Mouse (Mus musculus) testis, adult 2 months (tissue): Measurements from ENCODE around the gene Foxp1. TPM values are rescaled to one million over a fixed set of nuclear protein-coding genes. Genes with fewer than 3 reads are reported as not detected.

Source experiments
- H3K27ac ChIP-seq: fragments of 200-500 bp; 2 replicates; pipeline ENCODE4 v1.5.1; 2012; ENCODE audit warnings: low read depth, low read length; ENCODE audit not compliant: control insufficient read depth, insufficient read depth
- H3K27me3 ChIP-seq: fragments of 200-500 bp; 2 replicates; pipeline ENCODE4 v1.6.1; 2012; ENCODE audit warnings: mild to moderate bottlenecking, low read length, moderate library complexity; ENCODE audit not compliant: control insufficient read depth, insufficient read depth
- H3K36me3 ChIP-seq: fragments of 200-500 bp; 2 replicates; pipeline ENCODE4 v1.6.1; 2012; ENCODE audit warnings: mild to moderate bottlenecking, low read length; ENCODE audit not compliant: control insufficient read depth, insufficient read depth
- H3K4me1 ChIP-seq: fragments of 200-500 bp; 2 replicates; pipeline ENCODE4 v1.6.1; 2012; ENCODE audit warnings: low read length; ENCODE audit not compliant: control insufficient read depth, insufficient read depth
- H3K4me3 ChIP-seq: fragments of 200-500 bp; 2 replicates; pipeline ENCODE4 v1.5.1; 2012; ENCODE audit warnings: low read depth, mild to moderate bottlenecking, low read length, moderate library complexity, mixed read lengths; ENCODE audit not compliant: control insufficient read depth
- CTCF ChIP-seq: fragments of 200-500 bp; IDR thresholded peaks from 2 replicates; pipeline ENCODE4 v1.5.1; 2012; ENCODE audit warnings: low read depth, mild to moderate bottlenecking, inconsistent platforms, low read length, moderate library complexity; ENCODE audit not compliant: control insufficient read depth, insufficient read depth, insufficient replicate concordance
- POLR2A ChIP-seq: fragments of 200-500 bp; IDR thresholded peaks from 2 replicates; pipeline ENCODE4 v1.6.1; 2012; ENCODE audit warnings: low read depth, mild to moderate bottlenecking, inconsistent platforms, low read length, moderate library complexity; ENCODE audit not compliant: control insufficient read depth
- polyA plus RNA-seq: library from polyadenylated mRNA; depleted of rRNA; stranded (reverse); fragments of >200 nt; gene quantifications from 2 replicates; pipeline ENCODE4 v1.2.3, GENCODE M21; 2012

The Foxp1 gene
- polyA plus RNA-seq, 1 experiment = 34.8 TPM

DNA sequence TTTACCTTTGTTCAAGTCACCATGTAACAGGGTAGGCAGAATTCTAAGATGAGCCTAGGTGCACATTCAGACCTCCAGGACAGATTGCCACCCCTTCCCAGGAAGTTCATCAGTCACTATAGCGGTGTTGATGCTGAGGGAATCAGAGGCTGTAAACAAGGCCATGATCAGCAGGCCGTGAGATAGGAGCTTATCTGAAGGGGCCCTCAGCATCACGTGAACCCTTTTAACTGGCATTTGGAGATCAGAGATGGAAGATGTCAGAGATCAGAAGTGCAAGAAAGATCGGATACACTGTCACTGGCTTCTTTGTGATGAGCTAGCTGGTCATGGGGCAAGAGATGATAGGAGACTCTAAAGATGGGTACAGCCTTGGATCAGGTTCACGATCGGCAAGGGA, 414.8 kb downstream of the Foxp1 start:
- no peaks in the 10 kb centered on the region for H3K4me1 ChIP-seq
- no peaks in the 10 kb centered on the region for H3K27me3 ChIP-seq
- H3K4me3 ChIP-seq = no peak overlapping the region
- H3K36me3 ChIP-seq = no peaks in the 10 kb centered on the region
- TF ChIP-seq CTCF (no peak), POLR2A (no peak)
- no peak overlapping the region for H3K27ac ChIP-seq

DNA sequence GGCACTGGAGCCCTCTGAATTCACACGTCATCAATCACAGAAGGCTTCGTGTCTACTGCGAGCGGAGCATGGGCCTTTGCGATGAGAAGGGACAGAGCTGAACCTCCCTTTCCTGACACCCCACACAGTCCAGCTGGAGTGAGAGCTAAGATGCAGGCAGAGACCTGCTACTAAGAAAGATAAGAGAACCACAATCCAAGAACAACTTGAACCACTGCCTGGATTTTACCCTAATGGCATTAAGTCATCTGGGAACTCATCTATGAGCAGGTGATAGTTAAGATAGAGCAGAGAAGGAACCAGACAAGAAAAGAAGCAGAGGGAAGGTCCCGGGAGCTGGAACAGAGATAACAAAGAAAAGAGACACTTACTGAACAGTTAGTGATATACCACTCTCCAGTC, 415.4 kb downstream of the Foxp1 start:
- no peaks in the 10 kb centered on the region for H3K27me3 ChIP-seq
- H3K4me3 ChIP-seq = no peak overlapping the region
- TF ChIP-seq POLR2A = no peak
- H3K4me1 ChIP-seq = no peaks in the 10 kb centered on the region
- H3K36me3 ChIP-seq = no peaks in the 10 kb centered on the region
- no peak overlapping the region for H3K27ac ChIP-seq

DNA sequence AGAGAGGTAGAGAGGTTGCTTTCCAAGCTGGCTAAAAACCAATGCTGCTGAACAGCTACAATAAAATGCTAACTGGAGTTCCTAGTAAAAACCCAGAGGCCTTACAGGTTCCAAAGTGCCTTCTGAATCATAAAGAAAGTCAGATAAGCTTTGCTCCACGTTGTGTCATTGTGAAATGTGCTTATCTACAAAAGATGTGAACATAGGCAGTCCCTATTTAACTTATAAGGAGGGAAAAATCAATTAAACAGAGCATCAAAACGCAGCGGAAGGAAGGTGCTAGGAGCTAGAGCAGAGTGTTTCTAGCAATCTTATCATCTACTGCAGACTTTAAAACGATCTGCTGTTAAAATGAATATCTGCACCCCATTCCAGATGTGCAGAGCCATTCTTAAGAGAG, 416.5 kb downstream of the Foxp1 start:
- Histone ChIP-seq H3K4me1 (no peaks in the 10 kb centered on the region), H3K36me3 (no peaks in the 10 kb centered on the region), H3K27me3 (no peaks in the 10 kb centered on the region), H3K27ac (no peak overlapping the region), H3K4me3 (no peak overlapping the region)
- TF ChIP-seq CTCF = no peak
- no peak for TF ChIP-seq POLR2A

DNA sequence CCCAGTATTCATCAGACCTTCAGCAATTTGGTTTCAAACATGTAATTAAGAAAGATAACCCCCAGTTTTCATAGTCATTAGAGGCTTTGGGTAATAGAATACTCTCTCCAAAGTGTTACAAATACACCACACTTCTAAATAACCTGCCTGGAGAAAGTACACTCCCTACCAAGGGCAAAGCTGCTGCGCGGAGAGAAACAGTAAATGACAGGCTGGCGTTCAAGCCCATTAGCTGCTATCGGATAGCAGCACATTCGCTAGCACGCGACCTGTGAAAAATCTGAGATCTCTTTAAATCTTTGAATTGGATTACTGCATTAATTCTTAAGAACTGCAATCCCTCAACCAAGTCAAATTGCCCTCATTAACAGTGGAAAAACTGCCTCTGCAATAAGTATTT, 418.1 kb downstream of the Foxp1 start:
- no peaks in the 10 kb centered on the region for H3K36me3 ChIP-seq
- no peaks in the 10 kb centered on the region for H3K27me3 ChIP-seq
- no peaks in the 10 kb centered on the region for H3K4me1 ChIP-seq

DNA sequence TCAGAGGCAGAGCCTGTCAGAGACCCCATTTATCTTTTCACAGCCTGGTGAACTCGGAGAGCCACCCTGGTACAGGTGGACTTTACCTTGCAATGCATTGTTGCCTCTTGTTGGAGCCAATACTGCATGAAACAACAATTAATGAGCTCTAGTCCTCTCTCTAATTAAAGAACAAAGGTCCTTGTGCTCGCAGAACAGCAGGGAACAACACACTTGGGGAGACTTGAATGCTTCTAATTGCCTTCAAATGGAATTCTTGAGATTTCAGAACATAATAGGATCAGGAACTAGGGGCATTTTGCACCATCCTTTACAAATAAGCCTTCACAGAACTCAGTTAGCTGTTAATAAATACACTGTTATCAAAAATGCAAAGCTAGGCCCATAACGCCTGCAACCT, 418.6 kb downstream of the Foxp1 start:
- Histone ChIP-seq H3K36me3 (no peaks in the 10 kb centered on the region), H3K4me3 (no peak overlapping the region), H3K27ac (no peak overlapping the region), H3K27me3 (no peaks in the 10 kb centered on the region), H3K4me1 (no peaks in the 10 kb centered on the region)
- TF ChIP-seq POLR2A = no peak
- TF ChIP-seq CTCF = no peak

More for the DNA sequence above, 418.1 kb downstream of the Foxp1 start:
- no peak overlapping the region for H3K4me3 ChIP-seq
- TF ChIP-seq POLR2A (no peak), CTCF (no peak)
- no peak overlapping the region for H3K27ac ChIP-seq

DNA sequence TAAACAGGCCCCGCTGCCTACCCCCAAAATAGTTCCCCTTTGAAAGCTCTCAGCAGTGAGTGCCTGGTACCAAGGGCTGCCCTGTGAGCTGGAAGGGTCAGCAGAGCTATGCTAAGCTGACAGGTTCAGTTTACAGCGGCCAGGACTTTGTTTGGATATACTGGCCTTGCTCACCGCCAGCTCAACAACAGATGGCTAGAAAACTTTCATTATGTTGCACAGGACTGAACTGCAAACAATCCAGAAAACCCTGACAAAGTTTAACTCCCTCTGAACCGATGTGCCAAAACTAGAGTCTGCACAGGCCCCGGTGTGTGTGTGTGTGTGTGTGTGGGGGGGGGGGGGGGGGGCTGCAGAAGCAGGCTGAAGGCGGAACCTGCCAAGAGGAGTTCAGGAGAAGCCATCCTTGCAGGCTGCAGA, 421.0 kb downstream of the Foxp1 start:
- Histone ChIP-seq H3K27me3 (no peaks in the 10 kb centered on the region), H3K4me1 (no peaks in the 10 kb centered on the region), H3K4me3 (no peak overlapping the region), H3K27ac (peak overlapping the region; percentile 12; the same call in 1 of the 2 replicates), H3K36me3 (no peaks in the 10 kb centered on the region)
- TF ChIP-seq CTCF = no peak
- TF ChIP-seq POLR2A = no peak

DNA sequence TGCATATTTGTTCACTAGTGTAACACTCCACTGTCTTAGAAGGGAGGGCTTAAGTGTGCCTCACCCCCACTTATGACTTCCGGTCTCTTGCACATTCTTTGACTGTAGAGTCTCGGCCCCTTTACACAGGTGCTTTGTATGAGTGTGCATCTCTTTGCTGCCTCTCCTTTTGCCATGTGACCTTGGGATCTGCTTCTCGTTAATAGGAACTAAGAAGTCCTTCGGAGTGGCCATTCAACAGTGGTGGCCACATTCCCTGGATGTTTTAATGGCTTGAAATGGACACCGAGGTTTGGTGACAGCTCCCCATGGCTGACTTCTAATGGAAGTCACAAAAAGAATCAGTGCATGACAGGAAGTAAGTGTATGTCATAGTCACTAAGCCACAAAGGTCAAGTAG, 422.2 kb downstream of the Foxp1 start:
- no peaks in the 10 kb centered on the region for H3K4me1 ChIP-seq
- H3K4me3 ChIP-seq = no peak overlapping the region
- no peaks in the 10 kb centered on the region for H3K27me3 ChIP-seq
- H3K27ac ChIP-seq = no peak overlapping the region
- TF ChIP-seq POLR2A (no peak), CTCF (no peak)
- H3K36me3 ChIP-seq = no peaks in the 10 kb centered on the region

DNA sequence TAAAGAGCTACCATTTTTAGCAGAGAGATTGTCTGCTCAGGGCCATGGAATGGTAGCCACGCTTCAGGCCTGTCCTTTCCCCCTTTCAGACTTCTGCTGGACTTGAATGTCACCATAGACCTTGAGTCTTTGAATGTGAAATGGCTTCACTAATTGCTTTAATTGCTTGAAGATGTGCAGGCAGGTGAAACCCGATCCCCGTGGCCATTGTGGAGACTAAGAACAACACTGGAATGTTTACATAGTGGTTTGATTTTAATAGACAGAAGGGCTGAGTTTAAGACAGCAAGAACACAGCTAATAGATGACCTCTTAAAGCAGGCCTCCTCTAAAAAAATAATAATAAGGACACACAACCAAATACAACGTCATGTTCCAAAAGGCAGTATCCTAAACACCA, 422.7 kb downstream of the Foxp1 start:
- H3K4me1 ChIP-seq = no peaks in the 10 kb centered on the region
- no peak overlapping the region for H3K27ac ChIP-seq
- H3K27me3 ChIP-seq = no peaks in the 10 kb centered on the region
- no peak overlapping the region for H3K4me3 ChIP-seq
- no peaks in the 10 kb centered on the region for H3K36me3 ChIP-seq
- TF ChIP-seq CTCF (no peak), POLR2A (no peak)
